Mouse (Mus musculus) lung, postnatal 0 days (tissue): ENCODE results near the gene H2afy.

ENCODE experiments used
- CTCF ChIP-seq: IDR thresholded peaks from 2 replicates; pipeline ENCODE4 v1.5.1; 2016; ENCODE audit warnings: antibody characterized with exemption, mild to moderate bottlenecking
- EP300 ChIP-seq: IDR thresholded peaks from 2 replicates; pipeline ENCODE4 v1.6.1; 2016; ENCODE audit warnings: antibody characterized with exemption, mild to moderate bottlenecking, control low read depth

DNA sequence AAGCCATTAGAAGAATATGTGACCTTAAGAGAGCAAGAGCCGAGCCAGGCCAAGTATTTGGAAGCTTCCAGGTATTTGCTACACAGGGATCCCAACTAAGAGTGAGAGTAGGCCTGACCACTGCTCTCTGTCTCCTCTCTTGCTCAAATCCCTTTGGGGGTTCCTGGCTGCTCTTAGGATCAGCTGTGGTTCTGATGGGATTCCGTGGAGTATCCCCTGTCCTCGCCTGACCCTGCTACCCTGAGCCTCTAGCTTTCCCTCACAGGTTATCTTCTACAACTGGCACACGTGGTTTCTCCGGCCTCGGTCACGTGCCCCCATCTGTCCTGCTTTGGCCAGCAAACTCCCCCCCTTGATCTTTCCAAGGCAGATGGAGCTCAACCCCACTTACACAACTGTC lies 3.2 kb downstream of the H2afy start:
- TF ChIP-seq CTCF (no peak), EP300 (no peak)
